Comparison of ENCODE assay signal across 12 mouse cellular contexts in genomic region chr12:29275676-29276075, GRCm38 (mm10).
"Had no signal": no experiment of that assay in that cellular context is flagged by ENCODE, and none has a peak within 500 bp of the region (broad histone marks: within the 10 kb centered on the region; RNA-seq: fewer than 3 reads in every experiment).

No protein-coding gene starts in this region.

- H3K36me3 ChIP-seq: kidney, embryonic 15.5 days; liver, embryonic 12.5 days; neural tube, embryonic 12.5 days had no signal

- DNase-seq: kidney, adult 2 months; kidney, postnatal 14 days; left cerebral cortex, postnatal 4 days; lung, embryonic 14.5 days; lung, postnatal 14 days; midbrain, embryonic 14.5 days; right cerebral cortex, postnatal 25 days; thymus, postnatal 4 days had no signal

- H3K27ac ChIP-seq: kidney, embryonic 15.5 days; liver, embryonic 12.5 days; neural tube, embryonic 12.5 days; stomach, postnatal 0 days had no signal

- H3K4me1 ChIP-seq: liver, embryonic 12.5 days had no signal

- H3K4me3 ChIP-seq: kidney, embryonic 15.5 days; liver, embryonic 12.5 days; neural tube, embryonic 12.5 days had no signal

- H3K9me3 ChIP-seq: kidney, embryonic 15.5 days; liver, embryonic 12.5 days; neural tube, embryonic 12.5 days had no signal

- H3K9ac ChIP-seq: kidney, embryonic 15.5 days; liver, embryonic 12.5 days; lung, embryonic 14.5 days; neural tube, embryonic 12.5 days had no signal

- ATAC-seq: liver, embryonic 12.5 days had no signal

- H3K27me3 ChIP-seq: neural tube, embryonic 12.5 days had no signal

- H3K4me2 ChIP-seq: kidney, embryonic 15.5 days; liver, embryonic 12.5 days; lung, embryonic 14.5 days; neural tube, embryonic 12.5 days had no signal
